Mouse (Mus musculus) cerebellum, adult 9-11 months (tissue): Measurements from ENCODE around the gene Plg.

Experiments used
- DNase-seq: peaks from one replicate; pipeline ENCODE4 v3.0.0; 2022

The Plg gene

GRCm38 (mm10) chr17:12377981-12378705 lies at the start of gene Plg:
TSS of gene Plg (plus strand) at chr17:12378608.
- DNase-seq, result no peak

- DNase-seq, result no peak
Measured at GRCm38 (mm10) chr17:12335115-12335514, 43.3 kb upstream of the Plg start.

DNA sequence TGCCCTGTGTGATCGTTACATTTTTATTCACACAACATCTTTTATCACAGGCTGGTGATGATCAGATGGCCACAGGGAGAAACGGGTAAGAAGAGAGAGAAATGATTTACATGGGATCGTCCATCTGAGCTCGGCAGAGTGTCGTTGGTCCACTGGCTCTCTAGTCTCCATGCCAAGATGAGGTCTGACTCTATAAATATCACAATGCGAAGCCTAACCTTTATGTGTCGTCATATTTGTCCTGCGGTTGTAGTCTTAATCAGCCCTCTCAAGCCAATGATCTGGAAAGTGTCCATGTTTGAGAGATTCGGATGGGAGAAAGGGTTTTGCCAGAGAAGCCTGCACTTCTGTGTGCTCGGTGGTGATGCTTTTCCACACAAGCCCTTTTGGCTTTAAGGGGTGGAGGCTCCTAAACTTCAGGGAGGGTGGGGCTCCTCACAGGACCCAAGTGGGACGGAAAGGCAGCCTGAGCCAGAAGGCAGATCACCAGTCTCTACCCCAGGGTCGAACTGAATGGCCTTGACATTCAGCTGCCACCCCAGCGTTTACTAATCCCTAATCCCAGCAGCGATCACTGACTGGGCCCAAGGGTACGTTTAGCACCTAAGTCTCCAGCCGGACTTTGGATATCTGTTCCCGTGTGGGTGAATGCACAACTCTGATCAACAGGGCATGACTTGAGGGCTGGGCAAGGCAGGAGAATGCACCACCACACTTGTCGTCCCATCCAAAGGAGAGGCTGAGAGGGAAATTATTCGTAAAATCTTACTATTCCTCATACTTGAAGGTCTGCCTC lies 42.1 kb upstream of the Plg start:
- DNase-seq, result no peak

- no peak for DNase-seq
Measured at GRCm38 (mm10) chr17:12337156-12337555, 41.3 kb upstream of the Plg start.

- no peak for DNase-seq
Measured at GRCm38 (mm10) chr17:12343702-12344376, 34.6 kb upstream of the Plg start.

DNA sequence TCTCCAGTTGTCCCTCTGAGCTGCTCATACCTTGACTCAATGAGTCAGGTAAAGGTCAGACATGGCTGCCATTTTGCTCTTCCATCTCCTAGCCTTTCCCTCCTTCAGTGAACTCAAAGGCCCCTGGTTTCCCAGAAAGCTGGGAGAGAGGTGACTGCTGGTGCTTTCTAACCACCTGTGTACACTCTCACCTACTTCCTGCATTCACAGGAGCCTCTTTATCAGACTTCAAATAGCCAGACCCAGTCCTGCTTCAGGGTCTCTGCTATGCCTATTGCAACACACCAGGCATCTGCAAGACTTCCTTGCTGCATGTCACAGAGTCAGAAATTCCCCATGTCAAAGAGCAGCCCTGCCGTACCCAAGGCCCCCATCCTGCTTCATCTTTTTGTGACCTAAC lies 30.9 kb upstream of the Plg start:
- DNase-seq, result no peak

GRCm38 (mm10) chr17:12351564-12351963 lies 26.8 kb upstream of the Plg start:
- no peak for DNase-seq

- DNase-seq, result no peak
Measured at GRCm38 (mm10) chr17:12352781-12353180, 25.6 kb upstream of the Plg start.

DNA sequence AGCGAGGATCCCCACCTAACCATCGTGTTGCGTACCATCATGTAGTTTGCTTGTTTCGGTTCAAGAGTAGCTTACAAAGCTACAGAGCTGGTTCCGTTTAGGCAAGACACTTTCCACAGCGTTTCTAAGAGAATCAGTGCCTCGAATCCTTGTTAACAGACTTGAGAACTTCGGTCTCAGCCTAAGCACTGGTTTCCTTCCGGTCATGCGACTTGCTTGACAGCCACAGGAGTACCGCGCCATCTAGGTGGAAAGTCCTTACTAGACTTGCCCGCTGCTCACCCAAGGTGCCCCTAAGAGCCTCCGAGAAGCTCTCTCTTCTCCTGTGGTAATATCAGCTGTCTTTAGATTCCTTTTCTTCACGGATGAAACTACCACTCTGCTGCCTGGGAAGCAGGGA lies 18.5 kb upstream of the Plg start:
- DNase-seq, result no peak

- DNase-seq, result no peak
Measured at GRCm38 (mm10) chr17:12363601-12364425, 14.6 kb upstream of the Plg start.

- no peak for DNase-seq
Measured at GRCm38 (mm10) chr17:12364426-12364735, 14.0 kb upstream of the Plg start.

DNA sequence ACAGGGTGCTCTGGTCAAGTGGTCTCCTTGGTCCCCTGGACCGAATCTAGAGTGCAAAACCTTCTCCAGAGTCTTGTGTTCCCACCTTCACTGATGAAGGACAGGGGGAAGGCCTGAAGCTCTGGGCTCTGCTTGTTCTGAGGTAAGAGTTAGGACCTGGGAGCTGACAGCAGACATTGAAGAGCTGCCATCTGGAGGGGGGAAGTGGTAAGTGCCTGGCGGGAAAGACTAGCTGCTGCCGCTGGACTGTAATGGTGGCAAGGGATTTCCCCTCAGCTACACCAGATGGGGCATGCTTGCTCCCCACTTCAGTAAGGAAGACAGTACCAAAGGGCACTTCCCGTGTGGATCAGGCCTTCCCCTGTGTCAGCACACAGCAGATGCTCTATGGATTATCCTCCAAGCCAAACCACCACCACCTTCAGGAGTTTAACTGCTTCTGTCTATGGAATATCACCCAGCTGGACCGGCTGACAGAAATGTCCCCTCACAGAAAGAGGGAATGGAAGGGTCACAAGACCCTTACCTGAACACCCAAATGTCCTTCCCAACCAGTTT lies 11.0 kb upstream of the Plg start:
- peak; percentile 43 for DNase-seq

GRCm38 (mm10) chr17:12369393-12369792 lies 9.0 kb upstream of the Plg start:
- DNase-seq, result no peak

GRCm38 (mm10) chr17:12370289-12370688 lies 8.1 kb upstream of the Plg start:
- no peak for DNase-seq

DNA sequence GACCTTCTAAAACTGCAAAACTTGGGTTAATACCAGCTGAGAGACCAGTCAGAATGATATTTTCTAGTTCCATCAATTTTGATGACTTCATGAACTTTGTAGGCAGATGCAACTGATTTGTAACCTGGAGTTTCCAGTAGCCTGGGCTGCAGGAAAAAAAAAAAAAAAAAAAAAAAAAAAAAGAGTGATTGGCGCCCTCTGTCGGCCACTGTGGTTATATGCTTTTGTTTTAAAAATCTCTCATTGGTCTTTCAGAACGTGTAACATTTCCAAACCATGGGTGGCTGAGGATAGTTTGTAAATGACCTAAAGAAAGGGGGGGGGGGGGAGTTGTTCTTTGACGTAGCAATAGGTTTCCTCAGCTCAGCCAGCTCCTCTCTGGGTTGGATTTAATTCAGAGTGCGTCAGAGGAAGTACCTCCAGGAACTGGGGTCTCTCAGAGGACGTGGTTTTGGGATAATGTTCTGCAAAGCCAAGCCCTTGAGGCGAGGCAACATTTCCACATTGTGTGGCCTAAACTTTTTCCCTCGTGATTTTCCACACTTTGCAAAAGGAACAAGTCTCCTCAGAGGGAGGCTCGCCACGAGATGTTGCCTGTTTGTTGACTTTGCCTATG lies 7.0 kb upstream of the Plg start:
- peak; percentile 15 for DNase-seq

GRCm38 (mm10) chr17:12372021-12372420 lies 6.4 kb upstream of the Plg start:
- peak; percentile 63 for DNase-seq

DNA sequence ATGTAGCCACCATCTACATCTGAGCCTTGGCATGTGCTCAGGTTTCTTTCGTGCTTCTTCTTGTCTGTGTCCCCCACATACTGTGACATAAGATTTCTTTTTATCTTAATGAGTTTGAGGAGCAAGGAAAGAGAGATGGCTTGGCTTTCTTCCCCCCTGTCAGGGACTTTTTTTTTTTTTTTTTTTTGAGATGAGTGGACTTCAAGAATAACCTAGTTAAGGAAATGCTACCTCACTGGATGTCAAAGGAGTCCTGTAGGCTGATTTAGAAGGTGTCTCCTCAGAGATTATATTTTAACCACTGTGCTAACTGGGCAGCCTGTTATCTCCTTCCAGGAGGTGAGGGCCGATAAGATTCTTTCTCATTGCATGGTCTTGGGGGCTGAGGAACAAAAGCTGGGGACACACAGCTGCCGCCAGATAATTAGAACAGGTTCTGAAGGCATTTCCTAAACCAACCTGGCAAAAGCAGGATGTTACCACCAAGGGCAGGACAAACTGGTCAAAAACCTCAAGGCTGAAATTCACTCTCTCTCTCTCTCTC lies 4.7 kb upstream of the Plg start:
- DNase-seq, result no peak

DNA sequence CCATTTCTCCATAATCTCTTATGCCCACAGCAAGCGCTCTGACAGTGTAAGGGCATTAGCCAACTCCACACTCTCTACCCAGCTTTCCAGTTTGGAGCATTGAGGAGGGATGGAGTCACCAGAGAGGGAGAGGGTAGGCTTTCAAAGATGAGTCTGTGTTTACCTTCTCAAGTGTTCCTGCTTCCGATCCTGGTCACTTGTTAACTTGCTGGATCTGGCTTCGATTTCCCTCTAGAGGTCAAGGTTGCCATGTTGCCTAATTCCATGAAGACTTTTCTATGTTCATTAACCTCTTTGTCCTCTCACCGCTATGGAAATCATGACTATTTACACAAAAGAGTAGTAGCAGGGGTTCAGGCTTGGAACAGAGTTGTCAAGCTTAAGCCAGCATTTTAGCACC lies 1.9 kb downstream of the Plg start:
- no peak for DNase-seq

DNA sequence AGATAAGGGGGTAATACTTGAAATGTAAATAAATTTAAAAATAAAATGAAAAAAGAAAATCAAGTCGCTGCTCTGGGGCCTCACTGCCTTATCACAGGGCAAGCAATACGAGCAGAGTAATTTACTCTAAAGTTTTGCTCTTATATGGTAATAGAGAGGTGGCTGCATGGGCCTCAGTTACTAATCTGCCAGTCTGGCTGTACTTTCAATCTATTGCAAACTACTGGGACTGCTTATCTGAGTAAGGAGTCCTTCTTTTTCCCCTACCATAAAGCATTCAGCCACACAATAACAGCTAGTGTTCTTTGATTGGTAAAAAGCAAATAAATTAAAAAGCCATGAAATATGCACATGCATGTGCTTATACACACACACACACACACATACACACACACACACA lies 3.2 kb downstream of the Plg start:
- DNase-seq, result no peak

GRCm38 (mm10) chr17:12382531-12382930 lies 4.1 kb downstream of the Plg start:
- DNase-seq, result no peak

DNA sequence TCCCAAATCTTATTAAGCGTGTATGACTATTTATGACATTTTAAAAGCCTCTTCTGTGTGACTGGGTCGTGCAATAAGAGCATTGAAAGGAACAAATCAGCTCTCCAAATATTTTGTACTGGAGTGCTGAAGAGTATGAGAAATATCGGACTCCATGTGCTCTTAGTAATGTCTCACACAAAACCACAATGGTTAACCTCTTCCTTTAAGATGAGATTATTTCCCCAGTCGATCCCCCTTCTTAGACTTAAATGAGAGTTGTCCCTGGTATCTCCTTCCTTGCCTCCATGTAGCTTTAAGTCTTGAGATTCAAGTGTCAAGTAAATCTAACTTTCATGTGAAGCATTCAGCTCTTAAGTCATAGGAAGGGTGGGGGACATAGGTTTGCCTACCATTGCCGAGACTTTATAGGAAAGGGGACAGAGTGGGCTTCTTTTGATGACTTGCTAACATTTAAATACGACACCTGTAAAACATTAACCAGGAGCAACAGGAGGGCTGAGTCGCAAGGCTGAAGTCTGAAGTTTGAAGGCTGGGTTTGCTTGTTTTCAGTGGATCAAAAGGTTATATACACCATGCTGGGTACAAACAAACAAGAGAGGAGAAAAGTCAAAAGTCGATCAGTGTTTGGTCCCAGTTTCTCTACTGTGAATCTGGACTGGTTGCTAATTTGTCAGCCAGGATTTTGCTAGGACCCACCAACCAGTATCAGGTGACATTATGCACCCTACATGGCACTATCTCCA lies 6.8 kb downstream of the Plg start:
- DNase-seq, result no peak
